Mouse (Mus musculus): ENCODE results near the gene Ptger1.

GRCm38 (mm10) chr8:83719048-83719447 is 52.6 kb downstream of the Ptger1 start:
- TF ChIP-seq GATA1 (IDR thresholded peaks at IDR 0.05; ENCODE audit: low read length) (no peak), TAL1 (IDR thresholded peaks at IDR 0.05; ENCODE audit: low read length) (no peak)
